Mouse (Mus musculus) midbrain, embryonic 16.5 days (tissue): ENCODE measurements around the gene Cacna2d3. TPM values are rescaled to one million over a fixed set of nuclear protein-coding genes. Genes with fewer than 3 reads are reported as not detected.

Experiments used
- ATAC-seq: fragments of 200-750 bp; cut with Nextera tagmentation; 2 replicates; pipeline ENCODE4 v1.8.0; 2017; ENCODE audit warnings: moderate TSS enrichment
- H3K27ac ChIP-seq: fragments of 300-500 bp; sonication (generic); 2 replicates; pipeline ENCODE4 v1.5.1; 2014; ENCODE audit warnings: mild to moderate bottlenecking, low read length, mixed read lengths
- H3K27me3 ChIP-seq: fragments of 300-500 bp; sonication (generic); 2 replicates; pipeline ENCODE4 v1.6.1; 2014; ENCODE audit warnings: low read depth, low read length, mixed read lengths; ENCODE audit not compliant: control insufficient read depth, insufficient read depth
- H3K36me3 ChIP-seq: fragments of 300-500 bp; sonication (generic); 2 replicates; pipeline ENCODE4 v1.6.1; 2014; ENCODE audit warnings: mild to moderate bottlenecking, low read length, moderate library complexity, mixed read lengths; ENCODE audit not compliant: control insufficient read depth, insufficient read depth
- H3K4me1 ChIP-seq: fragments of 300-500 bp; sonication (generic); 2 replicates; pipeline ENCODE4 v1.6.1; 2014; ENCODE audit warnings: mild to moderate bottlenecking, low read length, mixed read lengths; ENCODE audit not compliant: control insufficient read depth, insufficient read depth
- H3K4me2 ChIP-seq: fragments of 300-500 bp; sonication (generic); 2 replicates; pipeline ENCODE4 v1.6.1; 2014; ENCODE audit warnings: mild to moderate bottlenecking, low read length, mixed read lengths
- H3K4me3 ChIP-seq: fragments of 300-500 bp; sonication (generic); 2 replicates; pipeline ENCODE4 v1.5.1; 2014; ENCODE audit warnings: low read depth, mild to moderate bottlenecking, low read length, moderate library complexity, mixed read lengths
- H3K9ac ChIP-seq: fragments of 300-500 bp; sonication (generic); 2 replicates; pipeline ENCODE4 v1.6.1; 2014; ENCODE audit warnings: low read depth, low read length, mixed read lengths
- H3K9me3 ChIP-seq: fragments of 300-500 bp; sonication (generic); replicated peaks from 2 replicates; pipeline ENCODE4 v1.6.1; 2014; ENCODE audit warnings: mild to moderate bottlenecking, low read length, mixed read lengths; ENCODE audit not compliant: control insufficient read depth, poor library complexity, severe bottlenecking
- WGBS: fragments of 180-500 bp; shearing (Covaris S2); extraction: QIAGEN DNeasy Blood & Tissue Kit; methylation state at CpG from one replicate; pipeline ENCODE4 v1.1.7; 2014; 5-methylcytosine and 5-hydroxymethylcytosine counted together
- polyA plus RNA-seq: library from polyadenylated mRNA; unstranded; fragments of >200 nt; fragmentation: Nextera tagmentation; extraction: Ambion mirVana; gene quantifications from 2 replicates; pipeline ENCODE4 v1.2.1, GENCODE M21; 2015

Gene Cacna2d3
- polyA plus RNA-seq, 1 experiment from 2014 or later: 31.0 TPM

- Histone ChIP-seq H3K4me3 (no peak overlapping the region), H3K4me2 (no peak overlapping the region), H3K9ac (no peak overlapping the region), H3K27ac (0 out of 2 replicates have a peak overlapping the region, but pooled peaks have one; percentile 30), H3K36me3 (no peaks in the 10 kb centered on the region), H3K4me1 (no peaks in the 10 kb centered on the region), H3K27me3 (no peaks in the 10 kb centered on the region), H3K9me3 (no peaks in the 10 kb centered on the region)
- peak; percentile 64 for ATAC-seq
- 56% methylated on average over 9 of the region's 9 CpGs for WGBS
These were observed 416.0 kb downstream of the Cacna2d3 start for GRCm38 (mm10) chr14:29305623-29306022.

GRCm38 (mm10) chr14:29296185-29296754 lies 425.4 kb downstream of the Cacna2d3 start:
- ATAC-seq: no peak

GRCm38 (mm10) chr14:29278901-29279300 lies 442.8 kb downstream of the Cacna2d3 start:
- Histone ChIP-seq H3K9me3 (no peaks in the 10 kb centered on the region), H3K4me3 (no peak overlapping the region), H3K27me3 (no peaks in the 10 kb centered on the region), H3K4me2 (no peak overlapping the region), H3K4me1 (no peaks in the 10 kb centered on the region), H3K9ac (no peak overlapping the region), H3K27ac (no peak overlapping the region), H3K36me3 (no peaks in the 10 kb centered on the region)
- 80% methylated on average over 1 of the region's 1 CpGs for WGBS
- no peak for ATAC-seq

More at GRCm38 (mm10) chr14:29296185-29296754, 425.4 kb downstream of the Cacna2d3 start:
- no peak overlapping the region for H3K9ac ChIP-seq
- H3K4me3 ChIP-seq: no peak overlapping the region
- no peak overlapping the region for H3K27ac ChIP-seq
- H3K4me2 ChIP-seq: no peak overlapping the region
- H3K27me3 ChIP-seq: no peaks in the 10 kb centered on the region
- no peaks in the 10 kb centered on the region for H3K4me1 ChIP-seq
- WGBS: 71% methylated on average over 2 of the region's 2 CpGs
- H3K36me3 ChIP-seq: no peaks in the 10 kb centered on the region
- H3K9me3 ChIP-seq: no peaks in the 10 kb centered on the region

- no peak overlapping the region for H3K4me3 ChIP-seq
- H3K9me3 ChIP-seq: no peaks in the 10 kb centered on the region
- H3K27ac ChIP-seq: no peak overlapping the region
- H3K9ac ChIP-seq: no peak overlapping the region
- H3K36me3 ChIP-seq: no peaks in the 10 kb centered on the region
- 91% methylated on average over 2 of the region's 2 CpGs for WGBS
- ATAC-seq: no peak
- H3K4me2 ChIP-seq: no peak overlapping the region
- H3K4me1 ChIP-seq: no peaks in the 10 kb centered on the region
- no peaks in the 10 kb centered on the region for H3K27me3 ChIP-seq
These were observed 443.3 kb downstream of the Cacna2d3 start for GRCm38 (mm10) chr14:29278401-29278800.

- Histone ChIP-seq H3K4me3 (no peak overlapping the region), H3K9ac (no peak overlapping the region), H3K27me3 (no peaks in the 10 kb centered on the region), H3K4me1 (no peaks in the 10 kb centered on the region), H3K36me3 (no peaks in the 10 kb centered on the region), H3K9me3 (no peaks in the 10 kb centered on the region), H3K27ac (no peak overlapping the region), H3K4me2 (no peak overlapping the region)
- 52% methylated on average over 2 of the region's 2 CpGs for WGBS
- no peak for ATAC-seq
These were observed 444.0 kb downstream of the Cacna2d3 start for GRCm38 (mm10) chr14:29277701-29278100.

- no peak for ATAC-seq
- Histone ChIP-seq H3K9me3 (no peaks in the 10 kb centered on the region), H3K4me1 (no peaks in the 10 kb centered on the region), H3K4me2 (no peak overlapping the region), H3K36me3 (no peaks in the 10 kb centered on the region), H3K4me3 (no peak overlapping the region), H3K9ac (no peak overlapping the region), H3K27ac (no peak overlapping the region), H3K27me3 (no peaks in the 10 kb centered on the region)
These were observed 447.8 kb downstream of the Cacna2d3 start for GRCm38 (mm10) chr14:29273890-29274289.

- Histone ChIP-seq H3K9ac (no peak overlapping the region), H3K36me3 (no peaks in the 10 kb centered on the region), H3K4me1 (no peaks in the 10 kb centered on the region), H3K27ac (no peak overlapping the region), H3K4me2 (no peak overlapping the region), H3K4me3 (no peak overlapping the region), H3K27me3 (no peaks in the 10 kb centered on the region), H3K9me3 (no peaks in the 10 kb centered on the region)
- ATAC-seq: no peak
- WGBS: 87% methylated on average over 5 of the region's 5 CpGs
These were observed 451.1 kb downstream of the Cacna2d3 start for GRCm38 (mm10) chr14:29270541-29270940.

GRCm38 (mm10) chr14:29269816-29270215 lies 451.8 kb downstream of the Cacna2d3 start:
- ATAC-seq: no peak
- no peak overlapping the region for H3K27ac ChIP-seq
- 62% methylated on average over 2 of the region's 2 CpGs for WGBS

GRCm38 (mm10) chr14:29268609-29269008 lies 453.1 kb downstream of the Cacna2d3 start:
- no peak for ATAC-seq
- Histone ChIP-seq H3K27me3 (no peaks in the 10 kb centered on the region), H3K27ac (no peak overlapping the region), H3K4me2 (no peak overlapping the region), H3K4me3 (no peak overlapping the region), H3K9ac (no peak overlapping the region), H3K4me1 (no peaks in the 10 kb centered on the region), H3K36me3 (no peaks in the 10 kb centered on the region), H3K9me3 (no peaks in the 10 kb centered on the region)
- WGBS: 70% methylated on average over 5 of the region's 5 CpGs

More at GRCm38 (mm10) chr14:29269816-29270215, 451.8 kb downstream of the Cacna2d3 start:
- Histone ChIP-seq H3K9me3 (no peaks in the 10 kb centered on the region), H3K27me3 (no peaks in the 10 kb centered on the region), H3K9ac (no peak overlapping the region), H3K36me3 (no peaks in the 10 kb centered on the region), H3K4me2 (no peak overlapping the region), H3K4me3 (no peak overlapping the region), H3K4me1 (no peaks in the 10 kb centered on the region)
